Mouse (Mus musculus) heart, postnatal 0 days (tissue): ENCODE results near the gene Slc30a5.

Source experiments
- CTCF ChIP-seq: IDR thresholded peaks from 2 replicates; pipeline ENCODE4 v1.5.1; 2016; ENCODE audit warnings: antibody characterized with exemption, control low read depth, low read depth
- EP300 ChIP-seq: IDR thresholded peaks from 2 replicates; pipeline ENCODE4 v1.6.1; 2016; ENCODE audit warnings: antibody characterized with exemption, low read depth

GRCm38 (mm10) chr13:100877703-100878102, 44.5 kb upstream of the Slc30a5 start:
- TF ChIP-seq CTCF: no peak
- no peak for TF ChIP-seq EP300
